Mouse (Mus musculus): ENCODE data around the gene Hmg20b.

The Hmg20b gene

GRCm38 (mm10) chr10:81316338-81317060, 33.8 kb downstream of the Hmg20b start:
- Histone ChIP-seq H3K4me3 (replicated peaks; ENCODE audit: low read length) (peak overlapping the region; percentile 72), H3K9me3 (ENCODE audit: low read length) (no peaks in the 10 kb centered on the region), H3K36me3 (ENCODE audit: insufficient read depth, low read length) (peaks cover 70% of the 10 kb centered on the region), H3K27me3 (ENCODE audit: insufficient read depth, low read length) (no peaks in the 10 kb centered on the region), H3K4me1 (replicated peaks; ENCODE audit: low read depth, low read length) (peaks cover 83% of the 10 kb centered on the region)
- TF ChIP-seq CTCF (conservative IDR thresholded peaks at IDR 0.05; ENCODE audit: low read length) (peak; percentile 14; the same call in 1 of the 2 replicates), POU5F1 (IDR thresholded peaks at IDR 0.05; ENCODE audit: borderline replicate concordance, low read length) (no peak)

GRCm38 (mm10) chr10:81315587-81315986, 34.7 kb downstream of the Hmg20b start:
- Histone ChIP-seq H3K27me3 (ENCODE audit: insufficient read depth, low read length) (no peaks in the 10 kb centered on the region), H3K9me3 (ENCODE audit: low read length) (no peaks in the 10 kb centered on the region), H3K4me1 (replicated peaks; ENCODE audit: low read depth, low read length) (peaks cover 92% of the 10 kb centered on the region), H3K36me3 (ENCODE audit: insufficient read depth, low read length) (peaks cover 79% of the 10 kb centered on the region), H3K4me3 (replicated peaks; ENCODE audit: low read length) (no peak overlapping the region)
- TF ChIP-seq CTCF (conservative IDR thresholded peaks at IDR 0.05; ENCODE audit: low read length) (no peak), POU5F1 (IDR thresholded peaks at IDR 0.05; ENCODE audit: borderline replicate concordance, low read length) (no peak), NANOG (IDR thresholded peaks at IDR 0.05; ENCODE audit: borderline replicate concordance, low read length) (no peak)

GRCm38 (mm10) chr10:81314201-81314600, 36.1 kb downstream of the Hmg20b start:
- H3K27me3 ChIP-seq (ENCODE audit: insufficient read depth, low read length): no peaks in the 10 kb centered on the region

GRCm38 (mm10) chr10:81313581-81313980, 36.7 kb downstream of the Hmg20b start:
- H3K27me3 ChIP-seq (ENCODE audit: insufficient read depth, low read length): no peaks in the 10 kb centered on the region
- no peaks in the 10 kb centered on the region for H3K9me3 ChIP-seq (ENCODE audit: low read length)
- TF ChIP-seq CTCF (conservative IDR thresholded peaks at IDR 0.05; ENCODE audit: low read length) (no peak), POU5F1 (IDR thresholded peaks at IDR 0.05; ENCODE audit: borderline replicate concordance, low read length) (no peak), NANOG (IDR thresholded peaks at IDR 0.05; ENCODE audit: borderline replicate concordance, low read length) (no peak)
- peak overlapping the region; percentile 41 for H3K4me3 ChIP-seq (replicated peaks; ENCODE audit: low read length)
- peaks cover 90% of the 10 kb centered on the region for H3K36me3 ChIP-seq (ENCODE audit: insufficient read depth, low read length)
- H3K4me1 ChIP-seq (replicated peaks; ENCODE audit: low read depth, low read length): peaks cover 97% of the 10 kb centered on the region

More at GRCm38 (mm10) chr10:81314201-81314600, 36.1 kb downstream of the Hmg20b start:
- TF ChIP-seq POU5F1 (IDR thresholded peaks at IDR 0.05; ENCODE audit: borderline replicate concordance, low read length) (no peak), CTCF (conservative IDR thresholded peaks at IDR 0.05; ENCODE audit: low read length) (no peak), NANOG (IDR thresholded peaks at IDR 0.05; ENCODE audit: borderline replicate concordance, low read length) (no peak)
- no peaks in the 10 kb centered on the region for H3K9me3 ChIP-seq (ENCODE audit: low read length)
- H3K4me1 ChIP-seq (replicated peaks; ENCODE audit: low read depth, low read length): peaks cover 97% of the 10 kb centered on the region
- H3K4me3 ChIP-seq (replicated peaks; ENCODE audit: low read length): no peak overlapping the region
- peaks cover 90% of the 10 kb centered on the region for H3K36me3 ChIP-seq (ENCODE audit: insufficient read depth, low read length)

GRCm38 (mm10) chr10:81309571-81309970, 40.7 kb downstream of the Hmg20b start:
- Histone ChIP-seq H3K4me1 (replicated peaks; ENCODE audit: low read depth, low read length) (peaks cover 94% of the 10 kb centered on the region), H3K4me3 (replicated peaks; ENCODE audit: low read length) (no peak overlapping the region), H3K27me3 (ENCODE audit: insufficient read depth, low read length) (no peaks in the 10 kb centered on the region), H3K9me3 (ENCODE audit: low read length) (no peaks in the 10 kb centered on the region), H3K36me3 (ENCODE audit: insufficient read depth, low read length) (peaks cover 96% of the 10 kb centered on the region)
- TF ChIP-seq NANOG (IDR thresholded peaks at IDR 0.05; ENCODE audit: borderline replicate concordance, low read length) (no peak), POU5F1 (IDR thresholded peaks at IDR 0.05; ENCODE audit: borderline replicate concordance, low read length) (no peak), CTCF (conservative IDR thresholded peaks at IDR 0.05; ENCODE audit: low read length) (no peak)

GRCm38 (mm10) chr10:81306837-81307682, 43.2 kb downstream of the Hmg20b start:
- H3K36me3 ChIP-seq (ENCODE audit: insufficient read depth, low read length): peaks cover 87% of the 10 kb centered on the region

GRCm38 (mm10) chr10:81306173-81306668, 44.1 kb downstream of the Hmg20b start:
- no peaks in the 10 kb centered on the region for H3K27me3 ChIP-seq (ENCODE audit: insufficient read depth, low read length)
- H3K4me1 ChIP-seq (replicated peaks; ENCODE audit: low read depth, low read length): peaks cover 94% of the 10 kb centered on the region
- no peaks in the 10 kb centered on the region for H3K9me3 ChIP-seq (ENCODE audit: low read length)
- no peak overlapping the region for H3K4me3 ChIP-seq (replicated peaks; ENCODE audit: low read length)
- TF ChIP-seq POU5F1 (IDR thresholded peaks at IDR 0.05; ENCODE audit: borderline replicate concordance, low read length) (no peak), CTCF (conservative IDR thresholded peaks at IDR 0.05; ENCODE audit: low read length) (no peak), NANOG (IDR thresholded peaks at IDR 0.05; ENCODE audit: borderline replicate concordance, low read length) (no peak)
- peaks cover 87% of the 10 kb centered on the region for H3K36me3 ChIP-seq (ENCODE audit: insufficient read depth, low read length)

More at GRCm38 (mm10) chr10:81306837-81307682, 43.2 kb downstream of the Hmg20b start:
- H3K4me3 ChIP-seq (replicated peaks; ENCODE audit: low read length): no peak overlapping the region
- H3K4me1 ChIP-seq (replicated peaks; ENCODE audit: low read depth, low read length): peaks cover 94% of the 10 kb centered on the region
- TF ChIP-seq POU5F1 (IDR thresholded peaks at IDR 0.05; ENCODE audit: borderline replicate concordance, low read length) (no peak), CTCF (conservative IDR thresholded peaks at IDR 0.05; ENCODE audit: low read length) (no peak), NANOG (IDR thresholded peaks at IDR 0.05; ENCODE audit: borderline replicate concordance, low read length) (no peak)
- H3K27me3 ChIP-seq (ENCODE audit: insufficient read depth, low read length): no peaks in the 10 kb centered on the region
- H3K9me3 ChIP-seq (ENCODE audit: low read length): no peaks in the 10 kb centered on the region

- Histone ChIP-seq H3K4me3 (replicated peaks; ENCODE audit: low read length) (no peak overlapping the region), H3K36me3 (ENCODE audit: insufficient read depth, low read length) (peaks cover 84% of the 10 kb centered on the region), H3K27me3 (ENCODE audit: insufficient read depth, low read length) (no peaks in the 10 kb centered on the region), H3K9me3 (ENCODE audit: low read length) (no peaks in the 10 kb centered on the region), H3K4me1 (replicated peaks; ENCODE audit: low read depth, low read length) (peaks cover 93% of the 10 kb centered on the region)
- TF ChIP-seq POU5F1 (IDR thresholded peaks at IDR 0.05; ENCODE audit: borderline replicate concordance, low read length) (no peak), CTCF (conservative IDR thresholded peaks at IDR 0.05; ENCODE audit: low read length) (no peak), NANOG (IDR thresholded peaks at IDR 0.05; ENCODE audit: borderline replicate concordance, low read length) (no peak)
Observed at GRCm38 (mm10) chr10:81305663-81306062, 44.6 kb downstream of the Hmg20b start.

All from E14TG2a.4 (cell line).